Mouse (Mus musculus) liver, adult 2 months (tissue): ENCODE results near the gene Aven.

Source experiments
- CTCF ChIP-seq: fragments of 200-500 bp; IDR thresholded peaks from 2 replicates; pipeline ENCODE4 v1.5.1; 2011; ENCODE audit warnings: low read depth, low read length, control low read depth
- POLR2A ChIP-seq: fragments of 200-500 bp; IDR thresholded peaks from 2 replicates; pipeline ENCODE4 v1.6.1; 2011; ENCODE audit warnings: low read length, control low read depth; ENCODE audit not compliant: insufficient read depth; ENCODE audit errors: extremely low read depth

GRCm38 (mm10) chr2:112503978-112504377, 11.2 kb downstream of the Aven start:
- no peak for TF ChIP-seq POLR2A
- no peak for TF ChIP-seq CTCF
